Mouse (Mus musculus) spleen, postnatal 14 days (tissue): Measurements from ENCODE around the gene Gm17455.

Source experiments
- DNase-seq, 2 experiments: peaks; one replicate each; pipeline ENCODE4 v3.0.0; 2021 to 2022; ENCODE audit warnings: low spot score in 2 of 2

The Gm17455 gene

GRCm38 (mm10) chr10:60399449-60399848, at the start of gene Gm17455:
Gm17455 (plus strand) TSS chr10:60399726.
- no peak for DNase-seq

- DNase-seq: no peak
Observed at GRCm38 (mm10) chr10:60350077-60350804, 49.3 kb upstream of the Gm17455 start.

GRCm38 (mm10) chr10:60350805-60351167, 48.7 kb upstream of the Gm17455 start:
- DNase-seq: peak; percentile 97

- no peak for DNase-seq
Observed at GRCm38 (mm10) chr10:60351248-60351647, 48.3 kb upstream of the Gm17455 start.

- DNase-seq: no peak
Observed at GRCm38 (mm10) chr10:60351761-60352455, 47.6 kb upstream of the Gm17455 start.

- no peak for DNase-seq
Observed at GRCm38 (mm10) chr10:60353241-60354002, 46.1 kb upstream of the Gm17455 start.

- DNase-seq: no peak
Observed at GRCm38 (mm10) chr10:60354003-60354325, 45.6 kb upstream of the Gm17455 start.

GRCm38 (mm10) chr10:60354881-60355677, 44.4 kb upstream of the Gm17455 start:
- no peak for DNase-seq

GRCm38 (mm10) chr10:60357441-60357840, 42.1 kb upstream of the Gm17455 start:
- DNase-seq: no peak

- DNase-seq: no peak
Observed at GRCm38 (mm10) chr10:60357901-60358300, 41.6 kb upstream of the Gm17455 start.

GRCm38 (mm10) chr10:60358776-60359175, 40.8 kb upstream of the Gm17455 start:
- DNase-seq: no peak

GRCm38 (mm10) chr10:60361615-60362309, 37.8 kb upstream of the Gm17455 start:
- no peak for DNase-seq

- no peak for DNase-seq
Observed at GRCm38 (mm10) chr10:60362310-60362628, 37.3 kb upstream of the Gm17455 start.

GRCm38 (mm10) chr10:60363426-60363825, 36.1 kb upstream of the Gm17455 start:
- DNase-seq: no peak

GRCm38 (mm10) chr10:60367145-60367544, 32.4 kb upstream of the Gm17455 start:
- no peak for DNase-seq

GRCm38 (mm10) chr10:60367904-60368303, 31.6 kb upstream of the Gm17455 start:
- DNase-seq: no peak

GRCm38 (mm10) chr10:60369405-60369804, 30.1 kb upstream of the Gm17455 start:
- no peak for DNase-seq

GRCm38 (mm10) chr10:60370098-60370497, 29.4 kb upstream of the Gm17455 start:
- no peak for DNase-seq

GRCm38 (mm10) chr10:60370601-60371061, 28.9 kb upstream of the Gm17455 start:
- DNase-seq: no peak

- DNase-seq: no peak
Observed at GRCm38 (mm10) chr10:60371596-60372386, 27.7 kb upstream of the Gm17455 start.

GRCm38 (mm10) chr10:60373543-60373936, 26.0 kb upstream of the Gm17455 start:
- no peak for DNase-seq
